Mouse (Mus musculus): Measurements from ENCODE around the gene Gstt2.

Gstt2 gene

DNA sequence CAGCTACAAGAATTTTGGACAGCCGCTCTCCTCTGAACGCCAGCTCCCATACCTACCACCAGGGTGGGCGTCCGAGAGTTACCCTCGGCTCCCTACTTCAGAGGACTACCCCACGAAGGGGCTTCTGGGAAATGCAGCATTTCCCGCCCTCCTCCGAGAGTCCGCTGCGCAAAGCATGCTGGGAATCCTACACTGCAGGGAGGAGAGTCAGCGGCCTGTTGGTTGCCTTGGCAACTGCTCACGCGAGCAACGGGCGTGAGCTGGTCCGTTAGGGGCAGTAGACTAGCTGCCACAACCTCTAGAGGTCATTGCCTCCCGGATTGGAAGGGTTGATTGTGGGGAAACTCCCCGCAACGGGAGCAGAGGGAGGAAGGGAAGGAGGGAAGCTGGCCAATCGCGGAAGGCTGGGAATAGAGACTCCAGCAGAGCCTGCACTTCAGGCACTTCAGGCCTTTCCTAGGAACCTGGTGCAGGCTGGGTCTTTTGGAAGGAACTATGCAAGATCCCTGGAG lies at the start of gene Gstt2:
Gstt2 (minus strand) TSS at position 177 of the 512 bp plus-strand sequence.
- DNase-seq = peak; percentile 91

DNA sequence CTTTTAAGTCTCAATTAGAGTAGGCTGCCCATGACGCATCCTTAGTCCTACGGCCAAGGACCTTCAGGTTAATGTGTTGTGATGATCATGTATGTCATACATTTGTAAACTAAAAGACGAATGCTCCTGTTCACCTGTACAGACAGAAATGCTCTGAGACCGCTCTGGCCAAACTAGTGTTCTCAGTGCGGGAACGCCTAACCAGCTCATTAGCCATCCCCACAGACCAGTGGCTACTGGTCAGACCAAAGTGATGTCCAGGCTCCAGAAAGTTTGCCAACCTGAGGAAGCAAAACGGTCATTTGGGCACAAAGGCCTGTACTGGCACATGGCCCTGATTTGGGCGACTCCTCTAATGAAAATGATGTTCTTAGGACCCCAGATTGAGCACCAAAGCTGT lies 47.5 kb upstream of the Gstt2 start:
- DNase-seq = no peak

DNA sequence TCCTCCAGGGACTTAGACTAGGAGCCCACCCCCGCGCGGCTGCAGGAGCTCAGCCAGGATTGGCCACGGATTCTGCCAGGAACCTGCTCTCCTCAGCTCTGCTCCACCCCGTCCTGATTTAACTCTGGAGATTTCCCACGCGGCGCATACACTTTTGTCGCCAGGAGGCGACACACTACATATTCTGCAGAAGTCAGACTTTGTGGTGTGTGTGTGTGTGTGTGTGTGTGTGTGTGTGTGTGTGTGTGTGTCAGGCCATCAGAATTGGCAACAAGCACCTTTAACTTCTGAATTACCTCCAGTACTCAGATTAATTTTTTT lies 46.0 kb upstream of the Gstt2 start:
- DNase-seq = peak; percentile 71

DNA sequence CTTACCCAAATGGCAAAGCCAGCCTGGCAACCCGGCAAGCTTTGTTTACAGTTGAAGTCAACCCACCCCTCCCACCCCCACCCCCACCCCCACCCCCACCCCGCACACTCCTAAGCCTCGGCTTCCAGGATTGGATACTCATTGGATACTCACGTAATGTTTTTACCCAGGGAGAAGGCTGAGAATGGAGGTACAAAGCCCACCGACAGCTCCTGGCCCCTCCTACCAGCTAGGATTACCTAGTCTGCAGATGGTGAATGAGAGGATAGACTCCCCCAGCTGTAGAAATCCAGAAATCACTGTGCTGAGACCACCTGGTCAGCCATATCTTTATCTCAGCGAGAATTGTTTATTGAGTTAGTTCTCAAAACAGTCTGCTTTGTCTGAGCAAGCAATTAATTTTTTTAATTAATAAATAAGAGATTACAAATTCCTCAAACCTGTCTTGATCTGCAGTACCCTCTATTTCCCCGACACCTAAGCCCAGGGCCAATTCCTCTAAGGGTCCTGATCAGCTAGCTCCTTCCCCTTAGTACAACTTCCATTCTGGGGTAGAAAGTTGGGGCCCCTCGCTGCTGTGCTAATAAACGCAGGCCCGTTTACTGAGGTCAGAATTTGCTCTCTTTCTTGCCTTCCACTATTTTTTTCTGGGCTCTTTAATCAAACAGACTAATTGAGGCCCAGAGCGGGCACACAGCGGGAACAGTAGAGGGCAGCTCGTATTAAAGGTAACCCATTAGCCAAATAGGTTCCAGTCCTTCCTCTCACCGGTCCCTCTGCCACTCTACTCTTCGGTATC lies 45.4 kb upstream of the Gstt2 start:
- DNase-seq = no peak

DNA sequence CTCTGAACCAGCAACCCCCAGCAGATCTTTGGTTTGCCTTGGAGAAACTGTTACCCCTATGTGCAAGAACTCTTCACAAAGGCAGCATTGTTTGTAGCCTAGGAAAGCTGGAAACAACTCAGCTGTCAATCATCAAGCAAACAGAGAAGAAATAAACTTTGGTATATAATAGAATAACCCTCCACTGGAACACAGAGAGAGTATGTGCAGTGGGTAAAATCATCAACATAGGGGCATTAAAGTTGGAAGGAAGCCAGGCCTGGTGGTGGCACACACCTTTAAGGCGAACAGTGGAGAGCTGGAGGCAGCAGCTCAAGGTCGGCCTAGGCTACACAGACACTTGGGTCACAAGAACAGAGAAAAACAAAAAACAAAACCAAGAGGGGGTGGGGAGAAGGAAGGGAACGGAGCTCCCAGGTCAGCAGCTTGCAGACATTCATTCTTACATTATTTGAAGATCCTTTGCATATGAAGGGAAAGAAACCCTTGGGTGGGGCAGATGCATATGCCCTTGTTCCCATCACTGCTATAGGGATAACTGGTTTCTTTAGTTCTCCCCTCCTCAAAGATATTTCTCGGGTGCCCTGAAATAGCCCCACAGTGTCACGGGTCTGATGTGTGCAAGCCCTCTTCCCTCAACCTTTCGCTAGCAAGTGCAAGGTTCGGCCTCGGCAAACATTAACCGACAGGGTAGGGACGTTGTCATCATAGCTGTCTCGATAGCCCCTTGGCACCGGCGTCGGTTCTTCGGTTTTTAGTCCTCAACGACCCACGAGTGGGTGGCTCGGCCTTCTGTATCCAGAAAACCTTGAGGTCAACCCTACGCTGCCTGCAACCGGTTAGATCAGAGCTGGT lies 44.6 kb upstream of the Gstt2 start:
- no peak for DNase-seq

DNA sequence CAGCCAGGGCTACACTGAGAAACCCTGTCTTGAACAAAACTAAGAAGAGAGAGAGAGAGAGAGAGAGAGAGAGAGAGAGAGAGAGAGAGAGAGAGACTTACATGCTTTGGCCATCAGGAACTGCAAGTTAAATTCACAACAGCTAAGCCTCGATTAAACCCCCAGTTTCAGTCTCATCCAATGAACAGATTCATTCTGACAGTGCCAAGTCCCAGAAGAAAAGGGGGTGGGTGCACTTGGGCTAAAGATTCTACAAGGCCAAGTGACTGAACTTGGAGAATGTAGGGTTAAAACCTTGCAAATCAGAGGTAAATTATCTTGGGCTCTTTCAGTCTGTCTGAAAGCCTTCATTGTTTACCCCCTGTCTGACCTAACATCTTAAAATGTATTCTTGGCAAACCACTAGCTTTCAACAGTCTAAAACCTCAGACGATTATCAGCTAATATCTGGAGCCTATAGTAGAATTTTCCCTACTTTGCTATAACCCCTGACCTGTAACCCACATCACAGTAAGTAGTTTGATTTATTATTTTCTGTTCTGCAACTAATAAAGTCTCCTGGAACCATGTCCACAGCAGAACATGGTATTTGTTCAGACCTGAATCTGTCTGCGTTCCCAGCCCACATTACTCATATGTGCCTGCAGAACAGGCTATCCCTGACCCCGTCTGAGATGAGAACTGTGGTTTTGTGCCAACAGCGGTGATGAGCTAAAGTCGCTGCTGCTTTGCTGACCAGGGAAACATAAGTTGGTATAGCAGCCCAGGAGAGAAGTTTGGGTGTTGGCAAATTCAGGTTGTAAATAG lies 43.8 kb upstream of the Gstt2 start:
- no peak for DNase-seq

DNA sequence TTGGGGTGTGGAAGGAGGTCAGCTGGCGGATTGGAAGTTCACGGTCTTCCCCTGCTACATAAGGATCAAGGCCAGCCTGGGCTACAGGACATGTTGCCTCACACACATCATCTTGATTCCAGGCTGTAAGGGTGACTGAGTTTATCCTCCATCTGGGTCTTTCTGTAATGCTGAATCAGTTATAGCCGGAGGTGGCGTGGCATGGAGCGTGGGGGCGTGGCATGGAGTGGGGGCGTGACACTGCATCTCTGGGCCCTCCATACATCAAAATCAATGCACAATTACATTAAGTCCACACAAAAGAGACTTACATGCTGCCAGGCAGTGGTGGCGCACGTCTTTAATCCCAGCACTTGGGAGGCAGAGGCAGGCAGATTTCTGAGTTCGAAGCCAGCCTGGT lies 43.1 kb upstream of the Gstt2 start:
- no peak for DNase-seq

DNA sequence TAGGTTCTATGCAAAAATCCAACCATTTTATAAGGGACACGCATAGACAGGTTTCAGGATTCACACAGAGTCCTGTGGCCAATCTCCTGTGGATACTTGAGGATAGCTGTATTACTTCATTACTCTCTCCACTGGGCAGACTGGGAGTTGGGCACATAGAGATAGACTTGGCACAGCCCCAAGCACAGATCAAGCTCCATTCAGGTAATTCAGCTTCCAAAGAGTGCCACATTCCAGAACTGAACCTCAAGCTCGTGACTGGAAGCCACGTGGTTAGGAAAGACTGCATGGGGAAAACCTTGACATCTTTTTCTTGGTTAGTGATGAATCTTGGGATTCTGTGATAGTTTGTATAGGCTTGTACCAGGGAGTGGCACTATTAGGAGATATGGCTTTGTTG lies 41.6 kb upstream of the Gstt2 start:
- DNase-seq = no peak

DNA sequence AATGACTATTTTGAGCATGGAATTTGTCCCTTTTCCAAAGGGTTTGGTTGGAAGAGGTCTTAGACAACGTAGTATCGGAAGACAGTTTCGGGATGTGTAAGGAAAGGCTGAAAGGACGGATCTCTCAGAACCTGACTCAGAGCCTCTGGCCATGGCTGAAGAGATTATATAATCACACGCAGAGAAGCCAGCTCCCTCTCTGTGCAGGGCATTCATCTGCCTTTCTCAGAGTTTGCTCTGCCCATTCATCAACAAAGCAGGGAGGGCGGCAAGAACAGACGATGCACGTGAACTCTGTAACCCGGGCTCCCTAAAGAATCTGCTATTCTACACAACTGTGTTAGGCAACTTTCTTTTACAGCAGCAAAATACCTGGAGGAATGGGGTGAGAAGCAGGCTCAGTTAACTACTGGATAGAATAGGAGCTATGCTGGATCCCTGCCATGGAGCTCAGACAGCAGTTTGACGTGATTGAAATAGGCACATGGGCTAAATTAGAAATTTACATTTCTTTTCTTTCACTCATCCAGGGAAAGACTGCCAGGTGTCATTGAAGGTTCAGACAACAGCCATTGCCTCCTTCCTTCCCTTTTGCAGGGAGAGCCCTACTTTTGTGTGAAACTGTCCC lies 36.4 kb upstream of the Gstt2 start:
- peak; percentile 65 for DNase-seq

DNA sequence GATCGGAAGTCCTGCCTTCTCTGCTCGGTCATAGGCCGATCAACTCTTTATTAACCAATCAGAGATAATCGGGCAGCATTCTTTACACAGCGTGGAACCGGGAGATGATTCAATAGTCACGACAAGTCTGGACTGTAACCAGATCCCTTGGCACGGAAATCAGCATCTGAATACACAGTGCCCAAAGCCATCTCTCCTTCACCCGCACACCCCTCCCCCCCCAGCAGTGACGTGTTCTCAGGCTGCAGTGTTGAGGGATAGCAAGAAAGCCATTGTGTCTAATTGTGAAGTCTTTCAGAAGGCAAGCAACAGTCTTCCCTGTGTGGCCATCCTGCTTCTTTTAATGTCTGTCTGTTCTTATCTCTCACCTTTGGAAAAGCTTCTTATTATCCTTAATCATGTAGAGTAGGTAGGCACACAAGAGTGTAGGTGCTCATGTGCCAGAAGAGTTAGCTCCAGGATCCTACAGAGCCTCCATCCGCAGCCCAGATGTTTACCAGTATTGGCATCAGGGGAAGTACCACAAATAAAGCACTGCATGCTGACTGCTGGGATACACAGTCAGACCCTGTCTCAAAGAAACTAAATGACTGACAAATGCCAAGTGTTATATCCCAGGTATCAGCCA lies 35.8 kb upstream of the Gstt2 start:
- DNase-seq = peak; percentile 92

DNA sequence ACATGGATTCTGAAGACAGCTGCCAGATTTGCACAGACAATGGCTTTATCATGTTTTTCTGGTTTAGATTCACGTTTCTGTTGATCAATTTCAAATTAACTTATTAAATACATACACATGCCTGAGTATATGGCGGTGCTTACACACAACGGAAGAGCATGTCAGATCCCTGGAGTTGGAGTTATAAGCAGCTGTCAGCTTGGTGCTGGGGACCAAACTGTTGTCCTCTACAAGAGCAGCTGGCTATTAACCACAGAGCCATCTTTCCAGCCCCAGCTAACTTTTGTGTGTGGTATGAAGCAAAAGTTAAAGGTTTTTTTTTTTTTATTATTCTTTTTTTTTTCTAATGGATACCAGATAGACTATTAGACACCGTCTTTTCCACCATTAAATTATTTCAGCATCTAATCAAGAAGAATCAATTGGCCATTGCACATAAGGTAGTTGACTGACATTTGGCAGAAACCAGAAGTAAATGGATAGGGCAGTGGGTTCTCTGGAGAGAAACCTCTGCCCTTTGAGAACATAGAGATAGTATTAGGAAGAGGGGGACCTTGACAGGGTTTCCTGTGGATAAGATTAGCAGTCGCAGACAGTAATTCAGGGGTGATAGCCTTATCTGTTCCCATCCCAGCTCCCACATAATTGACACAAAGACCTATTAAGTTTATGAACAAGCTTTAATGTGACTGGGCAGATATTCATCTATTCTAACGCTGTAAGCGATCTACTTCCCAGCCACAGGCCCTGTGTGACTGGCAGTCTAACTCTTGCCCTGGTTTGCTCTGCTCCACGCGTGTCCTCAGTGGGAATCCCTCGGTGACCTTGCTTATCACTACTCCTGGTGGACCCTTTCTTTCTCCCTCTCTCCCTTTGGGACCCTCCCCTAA lies 35.0 kb upstream of the Gstt2 start:
- no peak for DNase-seq

DNA sequence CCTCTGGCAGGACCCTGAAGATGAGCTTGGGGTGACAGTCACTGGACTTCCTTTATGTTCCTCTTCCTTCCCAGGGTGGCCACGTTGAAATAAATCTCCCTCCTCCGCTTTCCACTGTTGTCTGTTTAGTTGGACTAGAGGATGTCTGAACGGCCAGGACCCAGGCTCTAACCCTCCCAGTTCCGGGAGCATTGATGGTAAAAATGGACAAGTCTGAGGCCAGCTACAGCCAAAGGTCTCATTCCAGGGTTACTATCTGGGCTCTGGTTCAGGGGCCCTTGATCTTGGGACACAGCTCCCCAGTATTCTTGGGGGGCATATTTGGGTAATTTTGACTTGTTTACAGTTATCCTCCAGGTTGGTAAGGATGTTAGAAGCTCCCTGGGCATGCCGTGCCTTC lies 24.4 kb upstream of the Gstt2 start:
- DNase-seq = no peak

DNA sequence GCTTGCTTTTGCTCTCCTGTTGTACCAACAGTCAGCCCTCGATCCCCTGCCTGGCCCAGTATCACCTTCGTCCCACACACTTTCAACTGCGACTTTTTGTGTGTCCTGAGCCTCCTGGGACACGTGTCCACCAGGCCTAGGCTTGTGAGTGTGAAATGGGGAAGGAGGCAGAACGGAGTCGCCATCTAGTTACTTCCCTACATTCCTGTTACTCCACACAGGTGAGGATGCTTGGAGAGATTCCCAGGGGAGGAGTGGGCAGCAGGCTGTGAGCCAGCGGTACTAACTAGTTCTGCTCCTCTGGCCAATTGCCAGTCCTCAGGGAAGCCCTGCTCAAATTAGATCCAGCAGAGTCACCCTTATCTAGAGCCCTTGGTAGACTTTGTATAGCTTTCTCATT lies 23.5 kb upstream of the Gstt2 start:
- DNase-seq = no peak

DNA sequence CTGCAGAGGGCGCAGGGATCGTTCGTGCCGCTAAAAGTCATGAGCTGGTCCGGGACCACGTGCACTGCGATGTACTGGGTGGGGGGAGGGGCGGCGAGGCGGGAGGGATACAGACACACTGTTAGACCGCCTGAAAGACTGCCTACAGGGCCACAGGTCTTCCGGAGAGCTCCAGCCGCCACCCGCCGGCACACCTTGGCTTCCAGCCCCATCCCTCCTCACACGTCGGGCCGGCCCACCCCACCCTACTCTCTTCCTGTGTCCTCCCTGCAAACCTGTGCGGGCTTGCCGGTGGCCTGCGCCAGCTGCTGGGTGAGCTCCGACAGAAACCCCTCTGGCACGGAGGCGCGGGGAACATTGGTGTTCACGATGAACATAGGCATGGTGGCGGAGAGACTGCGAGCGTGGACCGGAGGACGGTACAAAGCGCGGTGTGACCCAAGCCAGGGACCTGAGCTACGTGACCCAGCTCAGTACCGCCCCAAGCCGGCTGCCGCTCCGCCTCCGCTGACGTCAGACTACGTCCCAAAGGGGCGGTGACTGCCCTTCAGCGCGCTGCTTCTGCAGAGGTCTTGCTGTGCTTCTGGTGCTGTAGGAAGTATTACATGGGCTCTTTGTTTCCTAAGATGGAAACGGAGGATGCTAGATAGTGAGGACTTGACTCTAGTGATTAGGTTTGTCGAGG lies 22.7 kb upstream of the Gstt2 start, which contains the start of gene Mif:
Mif (minus strand) TSS at position 455 of the 685 bp plus-strand sequence.
- DNase-seq = peak; percentile 88

DNA sequence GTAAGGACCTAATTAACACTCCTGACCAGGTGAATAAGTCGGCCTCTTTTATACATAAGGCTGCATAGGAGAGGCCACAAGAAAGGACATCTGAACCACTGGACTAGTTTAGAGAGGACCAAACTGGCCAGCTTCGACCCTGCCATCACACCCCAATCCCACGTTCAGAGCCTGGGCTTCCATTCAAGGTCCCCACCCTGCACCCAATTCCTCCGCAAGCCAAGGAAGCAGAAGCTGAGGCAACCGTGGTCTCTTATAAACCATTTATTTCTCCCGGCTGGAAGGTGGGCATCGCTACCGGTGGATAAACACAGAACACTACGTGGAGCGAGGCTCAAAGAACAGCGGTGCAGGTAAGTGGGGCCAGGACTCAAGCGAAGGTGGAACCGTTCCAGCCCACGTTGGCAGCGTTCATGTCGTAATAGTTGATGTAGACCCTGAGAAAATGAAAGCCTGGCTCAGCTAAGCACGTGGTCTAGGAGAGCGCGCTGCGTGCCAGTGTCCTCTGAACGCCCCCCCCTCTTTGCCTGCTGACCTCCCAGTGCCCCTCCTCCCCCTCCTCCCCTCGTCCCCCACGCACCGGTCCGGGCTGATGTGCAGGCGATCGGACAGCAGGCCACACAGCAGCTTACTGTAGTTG lies 22.0 kb upstream of the Gstt2 start:
- no peak for DNase-seq

DNA sequence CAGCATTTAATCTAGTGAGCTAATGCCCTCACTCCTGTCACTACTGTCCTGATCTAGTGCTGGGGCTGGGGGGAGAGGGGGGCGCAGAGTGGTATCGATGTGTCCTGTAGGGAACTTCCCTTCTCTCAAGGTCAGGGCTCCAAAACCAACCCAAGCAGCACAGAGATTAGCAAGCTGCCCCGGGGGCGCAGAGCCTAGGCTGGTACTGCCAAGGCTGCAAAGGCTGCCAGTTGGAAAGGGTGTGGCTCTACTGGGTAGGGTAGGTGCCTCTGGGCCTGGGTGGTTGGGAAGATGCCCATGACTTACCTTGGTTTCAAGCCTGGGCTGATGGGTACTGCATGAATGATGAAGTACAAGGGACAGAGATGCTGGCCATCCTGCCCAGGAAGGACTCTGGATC lies 20.4 kb upstream of the Gstt2 start:
- no peak for DNase-seq

DNA sequence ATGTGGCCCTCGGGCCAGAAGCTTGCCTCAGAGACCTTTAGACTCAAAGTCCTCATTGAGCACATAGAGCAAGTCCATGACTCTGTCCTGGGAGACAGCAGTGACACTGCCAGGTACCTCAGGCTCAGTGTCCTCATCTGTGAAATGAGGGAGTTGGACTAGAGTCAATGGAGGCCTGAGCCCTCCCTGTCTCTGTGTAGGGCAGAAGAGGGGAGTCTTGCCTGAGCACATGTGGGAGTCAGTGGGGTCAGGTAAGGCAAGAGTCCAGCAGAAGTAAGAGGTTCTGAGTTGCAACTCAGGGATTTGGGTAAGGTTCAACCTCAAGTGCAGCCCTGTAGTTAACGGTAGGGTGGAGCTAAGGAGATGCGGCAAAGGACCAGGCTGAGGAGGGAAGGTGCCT lies 19.8 kb upstream of the Gstt2 start:
- DNase-seq = no peak

DNA sequence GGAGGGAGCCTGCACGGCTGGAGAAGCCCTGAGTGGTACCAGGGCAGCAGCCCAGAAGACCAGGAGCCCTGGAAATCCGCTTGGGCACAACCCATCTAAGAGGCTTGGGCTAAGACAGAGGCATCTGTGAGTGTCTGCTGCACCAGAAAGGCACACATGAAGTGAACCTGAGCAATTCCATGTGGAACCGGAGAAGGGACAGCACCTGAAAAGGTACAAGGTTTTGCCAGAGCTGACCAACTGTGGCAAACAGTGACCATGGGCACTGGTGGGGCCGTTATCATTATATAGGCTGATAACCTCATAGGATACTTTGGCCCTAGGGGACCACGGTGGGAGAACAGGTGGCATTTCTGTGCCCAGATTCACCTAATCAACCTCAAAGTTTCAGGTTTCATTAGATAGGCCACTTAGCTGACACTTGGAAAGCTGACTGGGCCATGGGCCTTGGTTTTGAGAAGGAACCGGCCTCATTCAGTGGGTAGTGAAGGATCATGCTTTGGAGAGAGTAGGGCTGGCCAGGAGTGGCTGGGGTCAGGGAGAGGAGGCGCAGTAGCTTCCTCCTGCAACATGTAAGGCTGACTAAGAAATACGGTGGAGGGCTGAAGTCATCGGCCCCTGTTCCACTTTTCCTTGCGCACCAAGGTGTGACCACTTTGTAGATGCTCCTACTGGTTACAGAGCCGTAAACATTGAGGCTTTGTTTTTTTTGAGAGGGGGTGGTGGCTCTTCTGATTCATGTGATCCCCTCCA lies 19.1 kb upstream of the Gstt2 start:
- DNase-seq = no peak

DNA sequence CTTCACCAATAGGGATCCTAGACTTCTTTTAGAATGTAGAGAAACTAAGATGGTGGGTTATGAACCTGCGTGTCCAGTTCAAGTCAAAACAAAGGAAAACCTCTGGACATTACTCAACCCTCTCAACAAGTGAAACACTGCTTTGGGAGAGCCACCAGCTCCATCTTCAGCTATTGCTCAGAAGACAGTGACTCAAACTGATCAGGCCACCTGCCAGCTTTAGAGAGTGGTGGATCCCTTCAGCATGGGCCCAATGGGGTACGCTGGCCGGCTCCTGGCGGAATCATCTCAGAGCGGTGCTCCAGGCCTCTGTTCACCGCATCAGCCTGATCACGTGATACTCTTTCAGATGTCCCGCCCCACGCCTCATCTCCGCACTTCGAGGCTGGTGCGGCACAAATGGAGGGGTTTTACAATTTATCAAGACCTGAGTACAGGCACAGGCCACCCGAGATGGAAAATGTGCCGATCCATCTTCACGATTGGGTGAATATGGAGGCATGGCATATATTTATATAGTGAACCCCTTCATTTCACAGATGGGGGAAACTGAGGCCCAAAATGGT lies 18.3 kb upstream of the Gstt2 start:
- DNase-seq = no peak
